Mouse (Mus musculus): ENCODE results near the gene Nufip2.

DNA sequence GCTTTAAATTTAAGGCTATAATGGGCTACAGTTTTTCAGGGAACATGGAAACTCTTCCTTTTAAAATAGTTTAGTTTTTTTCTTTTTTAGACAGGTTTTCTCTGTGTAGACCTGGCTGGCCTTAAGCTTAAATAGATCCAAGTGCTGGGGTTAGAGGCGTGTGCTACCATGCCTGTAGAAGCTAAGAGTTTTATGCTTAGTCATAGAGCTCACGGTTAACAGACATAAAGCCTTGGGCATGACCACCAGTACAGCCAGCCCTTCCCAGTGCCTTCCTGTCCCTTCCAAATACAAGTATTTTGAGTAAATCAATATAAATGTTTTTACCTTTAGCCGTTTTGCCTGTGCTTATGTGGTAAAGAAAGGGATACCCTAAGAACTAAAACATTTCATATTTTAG, 20.0 kb downstream of the Nufip2 start:
- TF ChIP-seq GATA1 (IDR thresholded peaks at IDR 0.05; ENCODE audit: borderline replicate concordance, low read length) (no peak), FLI1 (IDR thresholded peaks at IDR 0.05; ENCODE audit: low read length) (no peak)

All from megakaryocyte, embryonic 14.5 days (primary cell).